Mouse (Mus musculus) ES-E14 (cell line): ENCODE results near the gene Foxp1. TPM values are rescaled to one million over a fixed set of nuclear protein-coding genes. Genes with fewer than 3 reads are reported as not detected.

Experiments used
- DNase-seq: peaks from one replicate; pipeline ENCODE4 v3.0.0-alpha.2; 2013; ENCODE audit warnings: low read depth, low spot score
- H3K27ac ChIP-seq: 2 replicates; pipeline ENCODE4 v1.5.1; 2012; ENCODE audit warnings: low read depth, mild to moderate bottlenecking, low read length, moderate library complexity, mixed read lengths; ENCODE audit not compliant: poor library complexity, insufficient read depth, severe bottlenecking
- H3K36me3 ChIP-seq: 2 replicates; pipeline ENCODE4 v1.6.1; 2012; ENCODE audit warnings: mild to moderate bottlenecking, low read length, moderate library complexity, mixed read lengths; ENCODE audit not compliant: control insufficient read depth, poor library complexity, insufficient read depth, severe bottlenecking
- H3K4me1 ChIP-seq, 2 experiments: fragments of 150-350 bp in 1 of 2; sonication (generic) in 1 of 2; 2 replicates each; pipeline ENCODE4 v1.6.1; 2012; ENCODE audit warnings: low read length in 2 of 2, mild to moderate bottlenecking in 1 of 2, mixed read lengths in 1 of 2; ENCODE audit not compliant: control insufficient read depth in 2 of 2, insufficient read depth in 2 of 2, poor library complexity in 1 of 2
- H3K4me3 ChIP-seq, 2 experiments: fragments of 150-350 bp in 1 of 2; sonication (generic) in 1 of 2; 2 replicates each; pipeline ENCODE4 v1.5.1; 2012; ENCODE audit warnings: low read length in 2 of 2, low read depth in 1 of 2, mild to moderate bottlenecking in 1 of 2, mixed read lengths in 1 of 2; ENCODE audit not compliant: insufficient read depth in 1 of 2, poor library complexity in 1 of 2, severe bottlenecking in 1 of 2
- H3K9ac ChIP-seq: 2 replicates; pipeline ENCODE4 v1.6.1; 2012; ENCODE audit warnings: low read depth, mild to moderate bottlenecking, low read length, mixed read lengths; ENCODE audit not compliant: poor library complexity, insufficient read depth, severe bottlenecking
- H3K9me3 ChIP-seq: fragments of 150-350 bp; sonication (generic); 2 replicates; pipeline ENCODE4 v1.6.1; 2012; ENCODE audit warnings: low read depth, mild to moderate bottlenecking, low read length; ENCODE audit not compliant: control insufficient read depth, insufficient read depth
- CHD2 ChIP-seq: IDR thresholded peaks from 2 replicates; pipeline ENCODE4 v1.6.1; 2014; ENCODE audit warnings: mild to moderate bottlenecking, low read depth, low read length, inconsistent platforms
- HCFC1 ChIP-seq: IDR thresholded peaks from 2 replicates; pipeline ENCODE4 v1.6.1; 2012; ENCODE audit warnings: low read length, inconsistent platforms, borderline replicate concordance; ENCODE audit not compliant: insufficient read depth
- MAFK ChIP-seq: IDR thresholded peaks from 2 replicates; pipeline ENCODE4 v1.6.1; 2014; ENCODE audit warnings: mild to moderate bottlenecking, low read depth, low read length, inconsistent platforms; ENCODE audit not compliant: insufficient read depth
- ZC3H11A ChIP-seq: IDR thresholded peaks from 2 replicates; pipeline ENCODE4 v1.6.1; 2012; ENCODE audit warnings: low read depth, mild to moderate bottlenecking, inconsistent platforms, low read length, borderline replicate concordance
- ZNF384 ChIP-seq: IDR thresholded peaks from 2 replicates; pipeline ENCODE4 v1.6.1; 2012; ENCODE audit warnings: low read depth, low read length, inconsistent platforms
- in situ Hi-C, 2 experiments: fragments of 600-800 bp; cut with MboI; formaldehyde crosslinking; loops; one replicate each; pipeline ENCODE4 v1.15.1; 2025; ENCODE audit warnings: low sequenced_read_pairs in 2 of 2, inconsistent platforms in 1 of 2; ENCODE audit not compliant: unreplicated experiment in 2 of 2
- total RNA-seq: library from RNA; depleted of rRNA; stranded (reverse); fragments of 300-350 nt; gene quantifications from 2 replicates; pipeline ENCODE4 v1.2.3, GENCODE M21; 2012

Foxp1 gene
- total RNA-seq, 1 experiment: 70.0 TPM

GRCm38 (mm10) chr6:99300235-99300634 is 222.3 kb downstream of the Foxp1 start:
- no peak for TF ChIP-seq MAFK
- TF ChIP-seq ZC3H11A: no peak
- TF ChIP-seq CHD2: no peak
- no peak for TF ChIP-seq ZNF384
- TF ChIP-seq HCFC1: no peak
- Histone ChIP-seq H3K9ac (no peak overlapping the region), H3K9me3 (no peaks in the 10 kb centered on the region), H3K27ac (no peak overlapping the region), H3K4me1 (no peaks in the 10 kb centered on the region), H3K4me3 (no peak overlapping the region), H3K36me3 (no peaks in the 10 kb centered on the region)
- in situ Hi-C loops: no loop called here
- no peak for DNase-seq

- H3K9me3 ChIP-seq: no peaks in the 10 kb centered on the region
- in situ Hi-C loops: no loop called here
- no peak for TF ChIP-seq ZNF384
- no peak for TF ChIP-seq MAFK
- TF ChIP-seq CHD2: no peak
- no peak for TF ChIP-seq HCFC1
Measured at GRCm38 (mm10) chr6:99299196-99299595, 223.3 kb downstream of the Foxp1 start.

GRCm38 (mm10) chr6:99297535-99297934 is 225.0 kb downstream of the Foxp1 start:
- in situ Hi-C loops: no loop called here
- no peak for DNase-seq
- no peak overlapping the region for H3K9ac ChIP-seq
- no peaks in the 10 kb centered on the region for H3K9me3 ChIP-seq
- H3K36me3 ChIP-seq: no peaks in the 10 kb centered on the region
- no peak overlapping the region for H3K27ac ChIP-seq
- no peak overlapping the region for H3K4me3 ChIP-seq
- H3K4me1 ChIP-seq: no peaks in the 10 kb centered on the region
- TF ChIP-seq ZNF384: no peak
- no peak for TF ChIP-seq ZC3H11A
- TF ChIP-seq HCFC1: no peak
- no peak for TF ChIP-seq MAFK
- no peak for TF ChIP-seq CHD2

More at GRCm38 (mm10) chr6:99299196-99299595, 223.3 kb downstream of the Foxp1 start:
- Histone ChIP-seq H3K9ac (no peak overlapping the region), H3K36me3 (no peaks in the 10 kb centered on the region), H3K4me3 (no peak overlapping the region), H3K27ac (no peak overlapping the region), H3K4me1 (no peaks in the 10 kb centered on the region)
- DNase-seq: no peak

GRCm38 (mm10) chr6:99295495-99295894 is 227.0 kb downstream of the Foxp1 start:
- Histone ChIP-seq H3K27ac (no peak overlapping the region), H3K4me1 (no peaks in the 10 kb centered on the region), H3K36me3 (no peaks in the 10 kb centered on the region), H3K9ac (no peak overlapping the region), H3K4me3 (no peak overlapping the region), H3K9me3 (no peaks in the 10 kb centered on the region)
- TF ChIP-seq CHD2 (no peak), ZNF384 (no peak), MAFK (no peak), ZC3H11A (no peak), HCFC1 (no peak)
- in situ Hi-C loops: no loop called here
- DNase-seq: no peak

- Histone ChIP-seq H3K9me3 (no peaks in the 10 kb centered on the region), H3K4me3 (no peak overlapping the region), H3K9ac (no peak overlapping the region), H3K36me3 (no peaks in the 10 kb centered on the region), H3K4me1 (no peaks in the 10 kb centered on the region), H3K27ac (no peak overlapping the region)
- in situ Hi-C loops: no loop called here
- DNase-seq: no peak
- TF ChIP-seq ZNF384: no peak
- TF ChIP-seq HCFC1: no peak
- TF ChIP-seq MAFK: no peak
- no peak for TF ChIP-seq CHD2
- TF ChIP-seq ZC3H11A: no peak
Measured at GRCm38 (mm10) chr6:99289220-99289619, 233.3 kb downstream of the Foxp1 start.
